Mouse (Mus musculus) layer of hippocampus, adult 9-11 months (tissue): ENCODE results near the gene Rab6a.
A peak's percentile ranks its signal among the peaks of the same experiment; 100 is the strongest.

Experiments used
- DNase-seq: peaks from one replicate; pipeline ENCODE4 v3.0.0; 2022

The Rab6a gene

GRCm38 (mm10) chr7:100684538-100684937 is 77.3 kb downstream of the Rab6a start:
- peak; percentile 34 for DNase-seq

DNA sequence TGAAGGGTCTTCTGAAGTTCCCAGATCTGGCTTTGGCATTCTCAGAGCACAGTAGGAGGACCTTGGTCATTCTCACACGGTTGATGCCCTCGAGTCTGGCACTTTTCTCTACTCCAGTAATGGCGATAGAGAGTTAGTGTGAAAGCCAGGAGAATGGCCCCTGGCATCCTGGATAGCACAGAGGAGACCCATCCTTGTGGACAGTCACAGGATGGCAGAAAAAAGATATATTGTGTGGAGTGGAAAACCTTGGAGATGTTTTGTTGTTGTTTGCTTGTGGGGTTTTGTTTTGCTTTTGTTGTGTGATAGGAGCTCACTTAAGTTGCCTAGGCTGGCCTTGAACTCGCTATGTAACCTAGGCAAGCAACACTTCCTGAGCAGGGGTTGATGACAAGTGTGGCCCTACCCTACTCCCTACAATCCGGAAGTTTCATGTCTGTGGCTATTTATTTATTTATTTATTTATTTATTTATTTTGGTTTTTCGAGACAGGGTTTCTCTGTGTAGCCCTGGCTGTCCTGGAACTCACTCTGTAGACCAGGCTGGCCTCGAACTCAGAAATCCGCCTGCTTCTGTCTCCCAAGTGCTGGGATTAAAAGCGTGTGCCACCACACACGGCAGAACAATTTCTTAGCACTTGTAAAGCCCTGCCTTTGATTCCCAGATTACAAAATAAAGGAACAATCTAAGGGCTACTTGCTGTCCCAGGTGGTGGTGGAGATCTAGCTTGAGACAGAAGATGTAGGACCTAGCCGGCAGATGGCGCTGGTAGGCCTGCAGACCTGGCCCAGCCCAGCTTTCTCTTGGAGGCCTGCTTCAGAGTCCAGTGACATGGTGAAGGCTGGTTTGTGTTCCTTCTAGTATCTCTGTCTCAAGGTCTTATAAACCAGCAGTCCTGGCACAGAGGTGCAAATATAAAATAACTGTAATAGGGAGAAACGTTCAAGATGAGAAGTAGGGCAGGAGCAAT is 78.1 kb downstream of the Rab6a start:
- DNase-seq: peak; percentile 29

- no peak for DNase-seq
Measured at GRCm38 (mm10) chr7:100688471-100688870, 81.3 kb downstream of the Rab6a start.
